In the genomic region with DNA sequence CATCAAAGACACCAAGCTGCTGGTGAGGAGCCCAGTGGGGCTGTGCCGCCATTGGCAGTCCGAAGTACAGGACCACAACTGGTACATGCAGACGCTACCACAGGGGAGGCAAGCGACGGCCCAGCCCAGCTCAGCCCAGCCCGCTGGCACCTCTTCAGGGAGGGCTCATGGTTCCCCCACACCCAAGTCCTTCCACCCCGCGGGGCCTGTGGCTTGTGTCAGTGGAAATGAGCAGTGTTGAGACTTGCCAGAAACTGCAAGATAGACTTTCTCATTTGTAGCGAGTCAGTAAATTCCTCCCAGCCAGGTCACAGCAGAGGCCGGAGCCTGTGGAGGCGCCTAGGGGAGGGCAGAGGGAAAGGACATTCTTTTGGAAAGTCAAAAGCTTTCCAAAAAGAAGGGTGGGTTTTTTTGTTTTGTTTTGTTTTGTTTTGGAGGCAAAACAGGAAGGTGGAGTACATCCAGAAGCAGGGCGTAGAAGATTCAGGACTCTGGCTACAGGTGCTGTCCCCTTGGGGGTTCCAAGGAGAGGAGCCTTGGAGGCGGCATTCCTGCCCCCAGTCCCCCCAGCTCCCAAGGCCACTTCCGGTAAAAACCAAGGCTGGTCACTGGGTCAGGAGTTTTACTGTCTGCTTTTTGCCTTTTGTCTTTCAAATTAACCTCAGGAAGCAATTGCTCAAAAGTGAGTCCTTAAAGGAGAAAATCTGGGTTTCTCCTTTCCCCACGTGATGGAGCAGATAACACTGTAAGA, we compare ENCODE assay signal across 8 mouse cellular contexts. TPM values are rescaled to one million over a fixed set of nuclear protein-coding genes. Genes with fewer than 3 reads are reported as not detected.
A peak's percentile ranks its signal among the peaks of the same experiment; 100 is the strongest.
DNase-seq lines count a peak whose midpoint lies in the region; ATAC-seq and TF ChIP-seq lines count a peak whose summit lies in the region.

No protein-coding gene starts in this region.

- WGBS in heart, embryonic 15.5 days, result 57% methylated on average over 15 of the region's 15 CpGs
- 72% methylated on average over 15 of the region's 15 CpGs for WGBS in lung, postnatal 0 days

- peaks cover 50% of the 10 kb centered on the region for H3K36me3 ChIP-seq in heart, embryonic 15.5 days
- H3K36me3 ChIP-seq in lung, postnatal 0 days (ENCODE audit: insufficient read depth, low read length), result no peaks in the 10 kb centered on the region

- peaks cover 45% of the 10 kb centered on the region for H3K4me1 ChIP-seq in heart, embryonic 15.5 days (replicated peaks)
- no peaks in the 10 kb centered on the region for H3K4me1 ChIP-seq in lung, postnatal 0 days (ENCODE audit: insufficient read depth, low read depth, low read length)

- TF ChIP-seq CTCF in Patski (IDR thresholded peaks at IDR 0.05), result no peak
- TF ChIP-seq CTCF in lung, postnatal 0 days (IDR thresholded peaks at IDR 0.05), result no peak

- H3K9me3 ChIP-seq in heart, embryonic 15.5 days (replicated peaks), result no peaks in the 10 kb centered on the region
- no peaks in the 10 kb centered on the region for H3K9me3 ChIP-seq in lung, postnatal 0 days (ENCODE audit: low read length)

- H3K27me3 ChIP-seq in Patski, result no peaks in the 10 kb centered on the region
- no peaks in the 10 kb centered on the region for H3K27me3 ChIP-seq in heart, embryonic 15.5 days
- no peaks in the 10 kb centered on the region for H3K27me3 ChIP-seq in lung, postnatal 0 days (replicated peaks; ENCODE audit: insufficient read depth, low read length)

- TF ChIP-seq EP300 in lung, postnatal 0 days (IDR thresholded peaks at IDR 0.05), result no peak

- peak overlapping the region; percentile 60 for H3K27ac ChIP-seq in heart, embryonic 15.5 days
- peak overlapping the region; percentile 43 for H3K27ac ChIP-seq in lung, postnatal 0 days (ENCODE audit: low read length)

- POLR2A ChIA-PET in Patski (lab: Charles Lee), result interaction anchor here (0.7 to 0.8 kb wide), 2 partner anchors 55 to 56 kb away, joined by 3 read pairs; no protein-coding TSS in a partner anchor

- no peak overlapping the region for H3K4me2 ChIP-seq in heart, embryonic 15.5 days
- H3K4me2 ChIP-seq in lung, postnatal 0 days (replicated peaks; ENCODE audit: low read depth, low read length), result no peak overlapping the region

- no peak overlapping the region for H3K9ac ChIP-seq in heart, embryonic 15.5 days
- no peak overlapping the region for H3K9ac ChIP-seq in lung, postnatal 0 days (replicated peaks; ENCODE audit: low read depth)

- DNase-seq in left cerebral cortex, postnatal 4 days, result peak; percentile 16
- DNase-seq in left cerebral cortex, adult 9 months (ENCODE audit: low spot score in 2 of 2), result no peak
- DNase-seq in Patski (ENCODE audit: low read depth, low spot score), result no peak
- DNase-seq in lung, postnatal 0 days (ENCODE audit: low spot score), result peak; percentile 61
- DNase-seq in layer of hippocampus, postnatal 10 days (ENCODE audit: low spot score in 2 of 2), result no peak

- CTCF ChIA-PET in Patski (lab: Charles Lee), result interaction anchor here (1.4 to 2.1 kb wide), 2 partner anchors 8 to 24 kb away, joined by 3 to 5 read pairs; no protein-coding TSS in a partner anchor

- peak; percentile 52 for ATAC-seq in Patski
- 0 out of 2 replicates have a peak, but pooled peaks have one; percentile 10 for ATAC-seq in heart, embryonic 15.5 days (replicated peaks; ENCODE audit: insufficient number of reproducible peaks, insufficient read depth, low FRiP score, low read depth)
- ATAC-seq in lung, postnatal 0 days, result peak; percentile 16
- ATAC-seq in erythroid progenitor cell, adult 5-6 weeks (replicated peaks; ENCODE audit: low FRiP score, poor library complexity, severe bottlenecking), result no peak
- ATAC-seq in monocyte, adult 5-6 weeks (replicated peaks; ENCODE audit: insufficient number of reproducible peaks, low FRiP score, low TSS enrichment, poor library complexity, severe bottlenecking), result no peak

- intact Hi-C loops in left cerebral cortex, postnatal 4 days (cut with DNase I), result no loop called here

- in situ Hi-C loops in Patski (cut with MboI; ENCODE audit: low pct_unique_long_range_greater_than_20kb), result loop anchor here (10.0 kb wide), 1 partner anchor 54 kb away; the partner anchor contains the start of gene Afap1

- H3K4me3 ChIP-seq in heart, embryonic 15.5 days, result no peak overlapping the region
- H3K4me3 ChIP-seq in lung, postnatal 0 days (ENCODE audit: low read depth, low read length), result no peak overlapping the region

RNA-seq across cellular contexts. Expression of gene Afap1, which starts 55.3 kb away (rescaled TPM):
- 100 to 1,000 TPM; 221 to 230 TPM for total RNA-seq in left cerebral cortex, postnatal 4 days (2021)
- polyA plus RNA-seq in Patski (2021), result 65.9 TPM
- polyA plus RNA-seq in heart, embryonic 15.5 days (2015; fragmentation: Nextera tagmentation; extraction: Ambion mirVana), result 22.6 and 27.1 TPM in 2 replicates
- 12.9 and 14.7 TPM in 2 replicates for polyA plus RNA-seq in lung, postnatal 0 days (2015; fragmentation: Nextera tagmentation; extraction: Ambion mirVana)
- 100 to 1,000 TPM; 100 to 113 TPM for total RNA-seq in layer of hippocampus, postnatal 10 days (2021)
- 1.3 and 2.9 TPM in 2 replicates for total RNA-seq in erythroid progenitor cell, adult 5-6 weeks (2015; ENCODE audit: low replicate concordance)
- 0.90 and 1.9 TPM in 2 replicates for total RNA-seq in erythroid progenitor cell, adult 5-6 weeks (2017; ENCODE audit: low replicate concordance)
- total RNA-seq in monocyte, adult 5-6 weeks (2017), result 0.86 to 1.9 TPM (median 1.3 TPM) in 3 replicates

Comparison
In these comparisons a context has a peak if more than half of its experiments do, and no peak if none do; other contexts are left out.
1. DNase-seq: peak in left cerebral cortex, postnatal 4 days (single experiment) and lung, postnatal 0 days (single experiment); none in left cerebral cortex, adult 9 months (0 of 2), Patski (single experiment) and layer of hippocampus, postnatal 10 days (0 of 2).
2. ATAC-seq: peak in Patski (single experiment), heart, embryonic 15.5 days (single experiment) and lung, postnatal 0 days (single experiment); none in erythroid progenitor cell, adult 5-6 weeks (single experiment) and monocyte, adult 5-6 weeks (single experiment).
3. RNA of gene Afap1, which starts 55.3 kb away (total RNA-seq): 221 to 230 TPM in left cerebral cortex, postnatal 4 days and 100 to 113 TPM in layer of hippocampus, postnatal 10 days; 0.90 to 2.9 TPM in erythroid progenitor cell, adult 5-6 weeks and 0.86 to 1.9 TPM in monocyte, adult 5-6 weeks; every median in the first group is over 10 times any median in the second.